Mouse (Mus musculus): Measurements from ENCODE around the gene Myh13. TPM values are rescaled to one million over a fixed set of nuclear protein-coding genes. Genes with fewer than 3 reads are reported as not detected.

Myh13 gene
- polyA plus RNA-seq, 1 experiment from 2014 or later, result not detected

GRCm38 (mm10) chr11:67345186-67345855 lies 23.9 kb downstream of the Myh13 start:
- H3K9me3 ChIP-seq (ENCODE audit: control insufficient read depth), result no peaks in the 10 kb centered on the region
- H3K9ac ChIP-seq (ENCODE audit: low read depth, low read length), result no peak overlapping the region
- no peak overlapping the region for H3K4me2 ChIP-seq (replicated peaks; ENCODE audit: low read depth)
- no peak overlapping the region for H3K4me3 ChIP-seq (ENCODE audit: low read depth, low read length)
- H3K36me3 ChIP-seq (ENCODE audit: control insufficient read depth, insufficient read depth), result no peaks in the 10 kb centered on the region
- TF ChIP-seq CTCF (IDR thresholded peaks at IDR 0.05; ENCODE audit: low read depth), result no peak
- H3K4me1 ChIP-seq (replicated peaks; ENCODE audit: control insufficient read depth, insufficient read depth, low read length), result no peaks in the 10 kb centered on the region
- no peak overlapping the region for H3K27ac ChIP-seq (ENCODE audit: low read depth, low read length)
- no peaks in the 10 kb centered on the region for H3K27me3 ChIP-seq (replicated peaks; ENCODE audit: control insufficient read depth, insufficient read depth, low read length)
- ATAC-seq, result no peak
- WGBS, result 73% methylated on average over 2 of the region's 2 CpGs

- H3K4me3 ChIP-seq (ENCODE audit: low read depth, low read length), result no peak overlapping the region
- H3K9me3 ChIP-seq (ENCODE audit: control insufficient read depth), result no peaks in the 10 kb centered on the region
- no peak overlapping the region for H3K27ac ChIP-seq (ENCODE audit: low read depth, low read length)
- no peaks in the 10 kb centered on the region for H3K4me1 ChIP-seq (replicated peaks; ENCODE audit: control insufficient read depth, insufficient read depth, low read length)
- H3K9ac ChIP-seq (ENCODE audit: low read depth, low read length), result no peak overlapping the region
- ATAC-seq, result no peak
- H3K4me2 ChIP-seq (replicated peaks; ENCODE audit: low read depth), result no peak overlapping the region
- TF ChIP-seq CTCF (IDR thresholded peaks at IDR 0.05; ENCODE audit: low read depth), result no peak
- no peaks in the 10 kb centered on the region for H3K36me3 ChIP-seq (ENCODE audit: control insufficient read depth, insufficient read depth)
- no peaks in the 10 kb centered on the region for H3K27me3 ChIP-seq (replicated peaks; ENCODE audit: control insufficient read depth, insufficient read depth, low read length)
Observed at GRCm38 (mm10) chr11:67345856-67346236, 24.4 kb downstream of the Myh13 start.

- 40% methylated on average over 14 of the region's 14 CpGs for WGBS
- TF ChIP-seq CTCF (IDR thresholded peaks at IDR 0.05; ENCODE audit: low read depth), result peak; percentile 93
- no peaks in the 10 kb centered on the region for H3K9me3 ChIP-seq (ENCODE audit: control insufficient read depth)
- H3K27me3 ChIP-seq (replicated peaks; ENCODE audit: control insufficient read depth, insufficient read depth, low read length), result 0 out of 2 replicates have a peak, but pooled peaks cover 5% of the 10 kb centered on the region
- no peak overlapping the region for H3K4me3 ChIP-seq (ENCODE audit: low read depth, low read length)
- no peak overlapping the region for H3K9ac ChIP-seq (ENCODE audit: low read depth, low read length)
- no peaks in the 10 kb centered on the region for H3K4me1 ChIP-seq (replicated peaks; ENCODE audit: control insufficient read depth, insufficient read depth, low read length)
- no peak overlapping the region for H3K27ac ChIP-seq (ENCODE audit: low read depth, low read length)
- peak; percentile 66; the same call in 1 of the 2 replicates for ATAC-seq
- H3K36me3 ChIP-seq (ENCODE audit: control insufficient read depth, insufficient read depth), result no peaks in the 10 kb centered on the region
- H3K4me2 ChIP-seq (replicated peaks; ENCODE audit: low read depth), result peak overlapping the region; percentile 18; the same call in 1 of the 2 replicates
Observed at GRCm38 (mm10) chr11:67350153-67350768, 28.8 kb downstream of the Myh13 start.

- TF ChIP-seq CTCF (IDR thresholded peaks at IDR 0.05; ENCODE audit: low read depth), result peak; percentile 36
- no peak overlapping the region for H3K27ac ChIP-seq (ENCODE audit: low read depth, low read length)
- no peaks in the 10 kb centered on the region for H3K4me1 ChIP-seq (replicated peaks; ENCODE audit: control insufficient read depth, insufficient read depth, low read length)
- ATAC-seq, result no peak
- no peak overlapping the region for H3K9ac ChIP-seq (ENCODE audit: low read depth, low read length)
- 49% methylated on average over 4 of the region's 4 CpGs for WGBS
- no peaks in the 10 kb centered on the region for H3K36me3 ChIP-seq (ENCODE audit: control insufficient read depth, insufficient read depth)
- no peak overlapping the region for H3K4me2 ChIP-seq (replicated peaks; ENCODE audit: low read depth)
- no peak overlapping the region for H3K4me3 ChIP-seq (ENCODE audit: low read depth, low read length)
- H3K27me3 ChIP-seq (replicated peaks; ENCODE audit: control insufficient read depth, insufficient read depth, low read length), result 0 out of 2 replicates have a peak, but pooled peaks cover 5% of the 10 kb centered on the region
- no peaks in the 10 kb centered on the region for H3K9me3 ChIP-seq (ENCODE audit: control insufficient read depth)
Observed at GRCm38 (mm10) chr11:67353011-67353410, 31.6 kb downstream of the Myh13 start.

- Histone ChIP-seq H3K36me3 (ENCODE audit: control insufficient read depth, insufficient read depth) (no peaks in the 10 kb centered on the region), H3K4me1 (replicated peaks; ENCODE audit: control insufficient read depth, insufficient read depth, low read length) (no peaks in the 10 kb centered on the region), H3K9ac (ENCODE audit: low read depth, low read length) (no peak overlapping the region), H3K4me2 (replicated peaks; ENCODE audit: low read depth) (no peak overlapping the region), H3K4me3 (ENCODE audit: low read depth, low read length) (no peak overlapping the region), H3K27me3 (replicated peaks; ENCODE audit: control insufficient read depth, insufficient read depth, low read length) (no peaks in the 10 kb centered on the region), H3K9me3 (ENCODE audit: control insufficient read depth) (no peaks in the 10 kb centered on the region), H3K27ac (ENCODE audit: low read depth, low read length) (no peak overlapping the region)
- ATAC-seq, result no peak
- no peak for TF ChIP-seq CTCF (IDR thresholded peaks at IDR 0.05; ENCODE audit: low read depth)
- WGBS, result 77% methylated on average over 10 of the region's 10 CpGs
Observed at GRCm38 (mm10) chr11:67358031-67358430, 36.6 kb downstream of the Myh13 start.

- H3K4me1 ChIP-seq (replicated peaks; ENCODE audit: control insufficient read depth, insufficient read depth, low read length), result no peaks in the 10 kb centered on the region
- no peak for TF ChIP-seq CTCF (IDR thresholded peaks at IDR 0.05; ENCODE audit: low read depth)
- WGBS, result 65% methylated on average over 3 of the region's 3 CpGs
- H3K27me3 ChIP-seq (replicated peaks; ENCODE audit: control insufficient read depth, insufficient read depth, low read length), result no peaks in the 10 kb centered on the region
- H3K4me2 ChIP-seq (replicated peaks; ENCODE audit: low read depth), result no peak overlapping the region
- H3K27ac ChIP-seq (ENCODE audit: low read depth, low read length), result no peak overlapping the region
- H3K9ac ChIP-seq (ENCODE audit: low read depth, low read length), result no peak overlapping the region
- ATAC-seq, result no peak
- H3K9me3 ChIP-seq (ENCODE audit: control insufficient read depth), result no peaks in the 10 kb centered on the region
- H3K4me3 ChIP-seq (ENCODE audit: low read depth, low read length), result no peak overlapping the region
- H3K36me3 ChIP-seq (ENCODE audit: control insufficient read depth, insufficient read depth), result no peaks in the 10 kb centered on the region
Observed at GRCm38 (mm10) chr11:67362236-67362635, 40.8 kb downstream of the Myh13 start.
